Mouse (Mus musculus): ENCODE data around the gene Gm10282. TPM values are rescaled to one million over a fixed set of nuclear protein-coding genes. Genes with fewer than 3 reads are reported as not detected.

The Gm10282 gene
- polyA plus RNA-seq, 1 experiment from 2014 or later = 7.2 TPM

DNA sequence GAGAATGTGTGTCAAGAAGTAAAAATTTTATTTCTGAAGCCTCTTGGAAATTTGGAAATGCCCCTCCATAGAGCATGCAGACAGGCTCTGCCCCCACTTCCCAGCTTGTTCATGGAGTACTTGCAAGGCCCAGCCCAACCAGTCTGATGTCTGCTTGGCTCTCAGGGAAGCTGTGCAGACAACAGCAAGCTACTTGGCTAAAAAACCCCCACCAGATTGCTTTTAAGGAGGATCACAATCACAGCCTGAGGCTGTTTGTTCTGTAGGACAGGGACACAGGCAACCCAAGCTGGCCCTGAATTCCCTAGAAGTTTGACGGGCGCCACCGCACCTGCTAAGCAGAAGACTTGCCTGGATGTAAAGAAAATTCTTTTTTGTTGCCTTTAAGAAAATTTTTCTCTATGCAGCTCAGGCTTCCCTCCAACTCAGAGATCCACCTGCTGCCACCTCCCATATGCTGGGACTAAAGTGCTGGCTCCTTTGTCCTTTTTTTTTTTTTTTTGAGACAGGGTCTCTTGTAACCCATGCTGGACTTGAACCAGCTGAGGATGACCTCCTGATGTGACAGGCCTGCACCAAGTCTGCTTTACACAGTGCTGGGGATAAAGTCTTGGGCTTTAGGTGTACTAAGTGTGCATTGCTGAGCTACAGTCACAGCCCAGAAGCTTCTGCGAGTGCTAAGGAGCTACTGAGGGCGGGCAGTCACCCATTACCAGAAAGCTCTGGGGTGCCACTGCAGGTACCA, 37.7 kb upstream of the Gm10282 start:
- Histone ChIP-seq H3K4me1 (replicated peaks) (0 out of 2 replicates have a peak, but pooled peaks cover 2% of the 10 kb centered on the region), H3K9me3 (replicated peaks) (no peaks in the 10 kb centered on the region), H3K27me3 (no peaks in the 10 kb centered on the region), H3K36me3 (replicated peaks) (peaks cover 59% of the 10 kb centered on the region), H3K9ac (no peak overlapping the region), H3K4me2 (no peak overlapping the region), H3K27ac (replicated peaks) (no peak overlapping the region), H3K4me3 (replicated peaks) (no peak overlapping the region)
- WGBS (ENCODE audit: insufficient replicate concordance) = 84% methylated on average over 5 of the region's 5 CpGs
- ATAC-seq (ENCODE audit: insufficient read depth) = no peak

DNA sequence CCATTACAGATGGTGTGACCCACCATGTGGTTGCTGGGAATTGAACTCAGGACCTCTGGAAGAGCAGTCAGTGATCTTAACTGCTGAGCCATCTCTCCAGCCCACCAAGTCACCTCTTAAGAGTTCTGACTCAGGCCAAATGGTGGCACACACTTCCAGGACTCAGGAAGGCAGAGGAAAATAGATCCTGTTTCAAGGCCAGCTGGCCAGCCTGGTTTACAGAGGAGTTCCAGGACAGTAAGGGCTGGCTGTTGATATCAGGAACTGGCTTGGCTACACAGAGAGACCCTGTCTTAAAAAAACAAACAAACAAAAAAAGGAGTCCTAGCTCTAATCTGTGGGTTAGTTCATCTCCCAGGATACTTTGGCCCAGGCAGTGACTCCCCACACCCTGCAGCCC, 32.0 kb upstream of the Gm10282 start:
- Histone ChIP-seq H3K27ac (replicated peaks) (no peak overlapping the region), H3K4me1 (replicated peaks) (no peaks in the 10 kb centered on the region), H3K4me2 (no peak overlapping the region), H3K36me3 (replicated peaks) (peaks cover 42% of the 10 kb centered on the region), H3K27me3 (no peaks in the 10 kb centered on the region), H3K9me3 (replicated peaks) (no peaks in the 10 kb centered on the region), H3K9ac (no peak overlapping the region), H3K4me3 (replicated peaks) (no peak overlapping the region)
- ATAC-seq (ENCODE audit: insufficient read depth) = no peak

DNA sequence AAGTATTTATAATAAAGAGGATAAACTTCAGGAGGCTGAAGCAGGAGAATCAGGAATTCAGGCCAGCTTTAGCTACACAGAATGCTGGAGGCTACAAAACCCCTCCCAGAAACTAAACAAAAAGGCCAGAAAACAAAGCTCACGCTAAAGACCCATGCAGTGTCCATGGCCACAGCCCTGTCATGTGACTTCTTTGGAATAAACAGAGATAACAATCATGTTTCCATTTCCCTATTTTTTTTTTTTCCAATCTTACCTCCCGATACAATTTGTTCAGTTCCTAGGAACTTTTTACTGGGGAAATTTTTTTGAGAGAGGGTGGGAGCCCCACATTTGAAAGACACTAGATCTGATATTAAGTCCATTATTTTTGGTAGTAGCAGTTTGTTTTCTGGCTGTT, 31.2 kb upstream of the Gm10282 start:
- no peak overlapping the region for H3K4me3 ChIP-seq (replicated peaks)
- no peaks in the 10 kb centered on the region for H3K9me3 ChIP-seq (replicated peaks)
- no peak for ATAC-seq (ENCODE audit: insufficient read depth)
- no peak overlapping the region for H3K27ac ChIP-seq (replicated peaks)
- no peak overlapping the region for H3K9ac ChIP-seq
- no peaks in the 10 kb centered on the region for H3K27me3 ChIP-seq
- 64% methylated on average over 2 of the region's 2 CpGs for WGBS (ENCODE audit: insufficient replicate concordance)
- H3K4me1 ChIP-seq (replicated peaks) = no peaks in the 10 kb centered on the region
- H3K4me2 ChIP-seq = no peak overlapping the region
- peaks cover 35% of the 10 kb centered on the region for H3K36me3 ChIP-seq (replicated peaks)

DNA sequence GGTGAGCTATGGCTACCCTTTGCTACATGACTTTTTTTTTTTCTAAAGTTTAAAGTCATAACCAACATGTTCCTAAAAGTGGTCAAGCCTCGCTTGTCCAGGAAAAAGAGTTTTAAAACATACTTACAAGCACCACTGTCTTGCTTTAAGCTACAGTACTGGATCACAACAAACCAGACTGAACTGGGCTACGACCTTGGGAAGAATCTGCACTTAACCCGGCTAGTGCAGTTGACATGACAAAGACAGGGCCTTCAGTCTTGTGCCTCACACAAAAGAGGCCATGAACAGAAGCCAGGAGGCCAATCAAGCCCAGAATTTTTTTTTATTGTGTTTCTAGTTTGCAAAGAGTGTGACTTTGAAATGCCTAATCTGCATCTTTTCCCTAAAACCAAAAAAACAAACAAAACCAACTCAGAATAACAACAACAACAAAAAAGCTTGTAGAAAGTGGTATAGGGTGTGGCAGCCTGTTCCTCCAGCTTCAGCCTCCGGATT, 29.1 kb upstream of the Gm10282 start:
- Histone ChIP-seq H3K36me3 (replicated peaks) (peaks cover 15% of the 10 kb centered on the region), H3K27me3 (no peaks in the 10 kb centered on the region), H3K4me2 (no peak overlapping the region), H3K4me1 (replicated peaks) (no peaks in the 10 kb centered on the region), H3K4me3 (replicated peaks) (no peak overlapping the region), H3K9me3 (replicated peaks) (no peaks in the 10 kb centered on the region), H3K9ac (no peak overlapping the region), H3K27ac (replicated peaks) (no peak overlapping the region)
- 70% methylated on average over 4 of the region's 4 CpGs for WGBS (ENCODE audit: insufficient replicate concordance)
- no peak for ATAC-seq (ENCODE audit: insufficient read depth)

DNA sequence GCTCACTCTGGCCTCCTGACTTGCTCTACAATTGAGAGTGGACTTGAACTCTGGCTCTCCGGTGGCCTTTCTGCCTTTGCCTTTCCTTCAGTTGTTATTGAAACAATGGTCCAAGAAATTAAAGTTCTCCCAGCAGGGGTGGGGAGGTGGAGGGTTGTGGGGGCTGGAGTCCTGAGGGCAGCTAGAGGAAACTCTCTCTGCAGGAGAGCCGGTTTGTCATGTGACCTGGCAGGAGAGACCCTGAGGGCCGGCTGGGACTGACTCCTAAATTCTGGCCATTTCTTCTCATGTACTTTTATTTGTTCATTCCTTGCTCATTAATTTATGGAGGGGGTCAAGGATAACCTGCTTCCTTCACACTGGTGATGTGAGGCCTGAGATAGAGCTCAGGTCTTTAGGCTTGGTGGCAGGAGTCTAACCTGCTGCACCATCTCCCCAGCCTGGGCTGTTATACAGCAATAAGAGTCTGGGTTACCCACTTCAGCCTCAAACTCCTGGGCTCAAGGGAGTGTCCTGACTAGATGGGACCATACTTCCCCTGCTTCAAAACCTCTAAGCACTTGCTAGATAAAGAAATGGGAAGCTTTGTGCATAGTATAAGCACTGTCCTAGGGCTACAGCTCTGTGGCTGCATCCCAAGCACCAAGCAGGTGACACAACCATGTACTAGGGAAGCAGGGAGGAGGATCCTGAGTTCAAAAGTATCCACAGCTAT, 28.5 kb upstream of the Gm10282 start:
- Histone ChIP-seq H3K27me3 (no peaks in the 10 kb centered on the region), H3K4me3 (replicated peaks) (no peak overlapping the region), H3K4me2 (no peak overlapping the region), H3K9ac (no peak overlapping the region), H3K36me3 (replicated peaks) (peaks cover 9% of the 10 kb centered on the region), H3K4me1 (replicated peaks) (no peaks in the 10 kb centered on the region), H3K27ac (replicated peaks) (no peak overlapping the region), H3K9me3 (replicated peaks) (no peaks in the 10 kb centered on the region)
- ATAC-seq (ENCODE audit: insufficient read depth) = no peak
- 44% methylated on average over 3 of the region's 3 CpGs for WGBS (ENCODE audit: insufficient replicate concordance)

DNA sequence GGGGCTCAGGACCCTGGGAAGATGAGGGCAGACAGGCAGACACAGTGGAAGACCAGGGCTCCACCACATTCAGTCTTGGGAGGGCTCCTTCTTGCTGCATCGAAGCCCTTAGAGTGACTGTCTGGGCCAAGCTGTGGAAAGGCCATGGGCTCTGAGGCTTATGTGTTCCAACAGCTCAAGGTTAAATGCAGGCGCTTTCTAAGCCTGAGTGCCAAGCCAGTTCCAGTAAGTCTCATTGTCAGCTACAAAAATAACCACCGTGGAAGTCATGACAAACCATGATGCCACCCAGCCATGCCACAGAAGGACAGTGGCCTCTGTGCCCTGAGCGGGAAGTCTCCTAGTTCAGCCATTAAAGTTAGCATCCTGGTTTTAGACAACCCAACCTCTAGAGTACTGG, 26.6 kb upstream of the Gm10282 start:
- 74% methylated on average over 4 of the region's 4 CpGs for WGBS (ENCODE audit: insufficient replicate concordance)
- Histone ChIP-seq H3K27me3 (no peaks in the 10 kb centered on the region), H3K4me1 (replicated peaks) (no peaks in the 10 kb centered on the region), H3K9ac (no peak overlapping the region), H3K4me3 (replicated peaks) (no peak overlapping the region), H3K4me2 (no peak overlapping the region), H3K9me3 (replicated peaks) (no peaks in the 10 kb centered on the region), H3K27ac (replicated peaks) (no peak overlapping the region), H3K36me3 (replicated peaks) (no peaks in the 10 kb centered on the region)
- ATAC-seq (ENCODE audit: insufficient read depth) = no peak

DNA sequence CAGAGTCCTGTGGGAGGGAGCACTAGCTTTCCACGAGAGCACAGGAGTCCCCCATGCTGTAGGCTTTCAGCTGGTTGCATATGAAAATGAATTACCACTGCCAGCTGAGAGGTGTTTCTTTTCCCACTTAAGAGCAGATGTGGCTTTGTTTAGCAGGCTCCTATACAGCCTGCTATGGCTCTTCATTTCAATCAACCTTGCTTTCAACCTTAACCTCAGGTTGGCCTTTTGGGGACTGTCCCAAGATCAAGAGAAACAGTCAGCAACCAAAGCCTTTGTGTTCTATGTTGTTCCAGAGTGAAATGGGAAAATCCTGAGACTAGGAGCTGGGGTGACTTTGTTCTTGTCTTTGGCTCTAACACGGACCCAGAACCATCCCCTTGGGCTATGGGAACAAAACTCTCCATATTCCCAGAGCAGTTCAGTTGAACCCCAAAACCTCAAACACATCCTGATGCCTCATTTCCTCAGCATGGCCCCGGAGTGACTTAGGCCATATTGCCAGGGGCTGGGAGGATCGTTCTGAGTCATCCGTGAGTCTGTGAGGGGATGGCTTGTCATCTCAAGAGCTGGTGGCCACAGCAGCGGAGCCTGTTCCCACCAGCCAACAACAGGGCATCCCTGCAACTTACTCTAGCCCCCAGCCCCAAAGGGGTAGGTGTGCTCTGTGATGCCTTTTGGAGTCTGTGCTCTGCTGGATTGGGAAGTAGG, 25.9 kb upstream of the Gm10282 start:
- H3K36me3 ChIP-seq (replicated peaks) = no peaks in the 10 kb centered on the region
- H3K4me1 ChIP-seq (replicated peaks) = no peaks in the 10 kb centered on the region
- no peak overlapping the region for H3K4me3 ChIP-seq (replicated peaks)
- H3K4me2 ChIP-seq = no peak overlapping the region
- H3K9ac ChIP-seq = no peak overlapping the region
- no peaks in the 10 kb centered on the region for H3K27me3 ChIP-seq
- WGBS (ENCODE audit: insufficient replicate concordance) = 56% methylated on average over 6 of the region's 6 CpGs
- H3K27ac ChIP-seq (replicated peaks) = no peak overlapping the region
- H3K9me3 ChIP-seq (replicated peaks) = no peaks in the 10 kb centered on the region
- ATAC-seq (ENCODE audit: insufficient read depth) = no peak

DNA sequence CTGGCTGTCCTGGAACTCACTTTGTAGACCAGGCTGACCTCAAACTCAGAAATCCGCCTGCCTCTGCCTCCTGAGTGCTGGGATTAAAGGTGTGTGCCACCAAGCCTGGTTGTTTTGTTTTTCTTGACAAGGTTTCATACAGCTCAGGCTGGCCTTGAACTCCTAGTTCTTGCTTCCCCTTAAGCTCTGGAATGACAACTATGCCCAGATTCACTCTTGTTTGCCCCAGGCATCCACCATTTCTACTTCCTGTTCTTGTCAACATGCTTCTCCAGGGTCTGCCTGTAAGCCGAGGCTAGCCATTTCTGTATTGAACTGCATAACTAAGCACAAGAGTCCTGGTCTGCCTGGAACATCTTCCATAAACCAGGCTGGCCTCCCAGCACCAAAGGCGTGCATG, 24.1 kb upstream of the Gm10282 start:
- Histone ChIP-seq H3K36me3 (replicated peaks) (no peaks in the 10 kb centered on the region), H3K4me3 (replicated peaks) (no peak overlapping the region), H3K27ac (replicated peaks) (no peak overlapping the region), H3K9me3 (replicated peaks) (no peaks in the 10 kb centered on the region), H3K27me3 (no peaks in the 10 kb centered on the region), H3K9ac (no peak overlapping the region), H3K4me2 (no peak overlapping the region), H3K4me1 (replicated peaks) (no peaks in the 10 kb centered on the region)
- WGBS (ENCODE audit: insufficient replicate concordance) = 60% methylated on average over 3 of the region's 3 CpGs
- no peak for ATAC-seq (ENCODE audit: insufficient read depth)

DNA sequence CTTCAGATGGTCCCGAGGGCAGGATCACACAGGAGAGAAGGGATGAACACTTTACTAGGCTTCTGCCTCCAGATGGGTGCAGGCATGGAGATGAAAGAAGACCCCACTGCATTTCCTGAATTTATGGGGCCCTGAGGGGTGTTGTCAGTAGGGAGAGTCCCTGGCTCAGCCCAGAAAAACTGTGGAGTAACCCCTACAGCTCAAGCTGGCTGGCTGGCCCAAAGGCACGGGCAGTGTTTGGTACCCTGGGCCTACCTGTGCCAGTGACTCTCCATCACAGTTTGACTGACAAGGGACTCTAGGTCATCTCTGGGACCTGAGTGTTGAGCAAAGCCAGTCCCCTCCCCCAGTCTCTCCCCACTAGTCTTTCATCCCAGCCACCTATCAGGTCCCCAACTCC, 19.6 kb upstream of the Gm10282 start:
- Histone ChIP-seq H3K4me1 (replicated peaks) (peaks cover 30% of the 10 kb centered on the region), H3K9ac (no peak overlapping the region), H3K36me3 (replicated peaks) (no peaks in the 10 kb centered on the region), H3K9me3 (replicated peaks) (no peaks in the 10 kb centered on the region), H3K27ac (replicated peaks) (no peak overlapping the region), H3K27me3 (peaks cover 37% of the 10 kb centered on the region), H3K4me3 (replicated peaks) (no peak overlapping the region), H3K4me2 (no peak overlapping the region)
- 54% methylated on average over 2 of the region's 2 CpGs for WGBS (ENCODE audit: insufficient replicate concordance)
- ATAC-seq (ENCODE audit: insufficient read depth) = no peak

DNA sequence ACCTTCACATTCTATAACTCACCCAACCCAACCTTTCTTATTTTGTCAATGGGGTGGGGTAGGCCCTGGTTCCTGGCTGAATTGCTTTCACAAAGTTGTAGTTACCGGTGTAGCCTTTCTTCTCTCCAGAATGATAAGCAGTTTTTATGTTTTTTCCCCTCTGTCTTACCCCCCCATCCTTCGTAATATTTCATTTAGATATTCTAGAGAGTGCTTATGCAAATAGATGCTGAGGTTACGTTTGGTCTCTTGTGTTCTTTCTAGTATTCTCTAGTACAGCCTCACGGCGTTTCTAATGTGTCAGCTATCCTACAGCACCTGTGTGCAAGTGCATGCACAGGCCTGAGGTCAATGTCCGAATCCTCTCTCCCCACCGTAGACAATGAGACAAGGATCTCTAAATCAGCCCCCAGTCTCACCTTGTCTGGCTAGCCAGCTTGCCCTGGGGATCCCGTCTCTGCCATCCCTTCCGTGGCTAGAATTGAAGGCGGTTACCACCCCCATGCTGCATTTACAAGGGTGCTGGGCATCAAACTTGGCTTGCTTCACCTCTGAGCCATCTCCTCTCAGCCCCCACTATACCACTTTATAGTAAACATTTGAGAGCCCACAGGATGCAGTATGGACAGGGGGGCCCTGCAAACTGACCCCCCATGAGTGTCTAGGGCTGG, 19.1 kb upstream of the Gm10282 start:
- WGBS (ENCODE audit: insufficient replicate concordance) = 65% methylated on average over 10 of the region's 10 CpGs
- Histone ChIP-seq H3K36me3 (replicated peaks) (no peaks in the 10 kb centered on the region), H3K4me2 (no peak overlapping the region), H3K27me3 (peaks cover 42% of the 10 kb centered on the region), H3K9me3 (replicated peaks) (no peaks in the 10 kb centered on the region), H3K4me3 (replicated peaks) (no peak overlapping the region), H3K27ac (replicated peaks) (no peak overlapping the region), H3K9ac (no peak overlapping the region), H3K4me1 (replicated peaks) (peaks cover 32% of the 10 kb centered on the region)
- no peak for ATAC-seq (ENCODE audit: insufficient read depth)

Measured in liver, embryonic 15.5 days (tissue).